Mouse (Mus musculus) cortical plate, adult 2 months (tissue): ENCODE results near the gene Ldb1.

Experiments used
- CTCF ChIP-seq: fragments of 200-500 bp; IDR thresholded peaks from 2 replicates; pipeline ENCODE4 v1.5.1; 2011; ENCODE audit warnings: mild to moderate bottlenecking, control low read depth, low read length; ENCODE audit not compliant: insufficient read depth; ENCODE audit errors: extremely low read depth
- POLR2A ChIP-seq: fragments of 200-500 bp; IDR thresholded peaks from 2 replicates; pipeline ENCODE4 v1.6.1; 2011; ENCODE audit warnings: mild to moderate bottlenecking, low read length, control low read depth; ENCODE audit not compliant: insufficient read depth; ENCODE audit errors: extremely low read depth

- TF ChIP-seq POLR2A: no peak
- no peak for TF ChIP-seq CTCF
Observed at GRCm38 (mm10) chr19:46050462-46050861, 5.4 kb upstream of the Ldb1 start.
